Mouse (Mus musculus) left cerebral cortex, postnatal 4 days (tissue): Measurements from ENCODE around the gene Fkbp5. TPM values are rescaled to one million over a fixed set of nuclear protein-coding genes. Genes with fewer than 3 reads are reported as not detected.

ENCODE experiments used
- DNase-seq: peaks from one replicate; pipeline ENCODE4 v3.0.0-alpha.2; 2022
- intact Hi-C: fragments of 180-260 bp; cut with DNase I; formaldehyde crosslinking; loops from one replicate; pipeline ENCODE4 v1.15.1; 2025
- total RNA-seq, 2 experiments: library from RNA; stranded (reverse); gene quantifications; 2 replicates each; pipeline ENCODE4 v1.2.3; 2021

Fkbp5 gene
- total RNA-seq, 2 experiments from 2014 or later: 39.0 to 40.9 TPM

GRCm38 (mm10) chr17:28507496-28507895, 9.8 kb downstream of the Fkbp5 start:
- DNase-seq: no peak

GRCm38 (mm10) chr17:28506895-28507294, 10.4 kb downstream of the Fkbp5 start:
- DNase-seq: no peak
- intact Hi-C loops: no loop called here

More at GRCm38 (mm10) chr17:28507496-28507895, 9.8 kb downstream of the Fkbp5 start:
- intact Hi-C loops: no loop called here

GRCm38 (mm10) chr17:28505591-28505990, 11.7 kb downstream of the Fkbp5 start:
- intact Hi-C loops: no loop called here
- no peak for DNase-seq

DNA sequence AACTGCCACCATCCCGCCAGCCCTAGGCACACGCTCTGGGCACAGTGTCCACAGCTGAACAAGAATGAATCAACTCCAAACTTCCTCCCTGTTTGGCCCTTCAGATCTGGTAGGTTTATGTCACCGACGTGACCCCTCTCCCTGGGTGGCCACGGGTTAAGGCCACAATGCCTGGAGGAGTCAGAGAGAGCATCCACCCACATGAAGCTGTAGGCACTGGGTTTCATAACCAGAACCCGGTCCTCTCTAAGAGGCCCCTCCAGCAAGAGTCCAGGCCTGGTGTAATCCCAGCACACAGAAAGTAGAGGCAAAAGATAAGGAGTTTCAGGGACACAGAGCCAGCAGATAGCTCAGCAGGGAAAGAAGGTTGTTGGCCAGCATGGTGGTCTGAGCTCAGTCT, 13.1 kb downstream of the Fkbp5 start:
- DNase-seq: no peak
- intact Hi-C loops: no loop called here

- intact Hi-C loops: no loop called here
- DNase-seq: no peak
Measured at GRCm38 (mm10) chr17:28502196-28502821, 15.0 kb downstream of the Fkbp5 start.

DNA sequence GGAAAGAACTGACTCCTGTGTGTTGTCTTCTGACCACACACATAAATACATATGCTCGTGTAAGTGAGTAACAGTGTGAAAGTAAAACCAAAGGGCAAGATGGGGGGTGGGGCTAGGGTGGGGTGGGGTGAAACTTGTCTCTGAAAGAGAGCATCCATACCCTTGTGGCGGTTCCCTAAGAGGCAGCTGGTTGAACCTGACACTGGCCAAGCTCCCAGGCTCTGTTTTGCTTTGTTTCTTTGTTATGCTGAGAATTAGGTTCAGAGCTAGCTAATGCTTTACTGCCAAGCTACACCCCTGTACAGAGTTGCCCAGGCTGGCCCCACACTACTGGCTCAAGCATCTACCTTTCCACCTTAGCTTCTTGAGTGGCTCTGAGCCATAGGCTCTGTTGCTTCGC, 16.9 kb downstream of the Fkbp5 start:
- DNase-seq: no peak
- intact Hi-C loops: no loop called here

DNA sequence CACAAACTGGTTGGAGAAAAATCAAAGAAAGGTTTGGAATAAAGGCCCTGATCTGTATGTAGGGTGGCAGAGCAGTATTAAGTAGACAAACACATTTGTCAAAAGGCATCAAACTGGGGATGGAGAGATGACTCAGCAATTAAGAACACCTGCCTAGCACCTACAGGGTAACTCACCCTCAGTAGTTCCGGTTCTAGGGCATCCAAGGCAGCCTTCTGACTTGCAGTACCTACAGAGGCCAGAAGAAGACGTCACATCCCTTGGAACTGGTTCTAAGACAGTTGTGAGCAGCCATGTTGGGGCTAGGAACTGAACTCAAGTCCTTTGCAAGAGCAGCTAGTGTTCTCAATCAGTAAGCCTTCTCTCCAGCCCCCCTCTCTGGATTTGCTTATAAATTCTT, 18.1 kb downstream of the Fkbp5 start:
- DNase-seq: no peak
- intact Hi-C loops: no loop called here

DNA sequence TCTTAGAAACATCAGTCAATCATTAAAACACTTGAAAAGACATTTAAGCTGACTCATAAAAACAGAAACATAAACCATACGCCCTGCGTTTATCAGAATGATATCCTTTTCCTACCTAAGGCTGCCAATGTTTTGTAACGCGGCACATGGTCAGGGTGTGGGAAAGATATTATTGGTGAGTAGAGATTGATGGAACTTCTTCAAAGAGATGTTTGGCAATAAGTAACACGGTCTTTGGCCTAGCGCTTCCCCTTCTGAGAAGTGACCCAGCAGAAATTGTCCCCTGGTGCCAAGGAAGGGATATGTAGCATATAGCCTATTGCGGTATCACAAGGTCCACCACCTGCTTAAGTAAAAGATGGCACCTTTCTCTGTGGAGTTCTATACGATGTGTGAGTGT, 21.5 kb downstream of the Fkbp5 start:
- intact Hi-C loops: no loop called here
- DNase-seq: no peak

DNA sequence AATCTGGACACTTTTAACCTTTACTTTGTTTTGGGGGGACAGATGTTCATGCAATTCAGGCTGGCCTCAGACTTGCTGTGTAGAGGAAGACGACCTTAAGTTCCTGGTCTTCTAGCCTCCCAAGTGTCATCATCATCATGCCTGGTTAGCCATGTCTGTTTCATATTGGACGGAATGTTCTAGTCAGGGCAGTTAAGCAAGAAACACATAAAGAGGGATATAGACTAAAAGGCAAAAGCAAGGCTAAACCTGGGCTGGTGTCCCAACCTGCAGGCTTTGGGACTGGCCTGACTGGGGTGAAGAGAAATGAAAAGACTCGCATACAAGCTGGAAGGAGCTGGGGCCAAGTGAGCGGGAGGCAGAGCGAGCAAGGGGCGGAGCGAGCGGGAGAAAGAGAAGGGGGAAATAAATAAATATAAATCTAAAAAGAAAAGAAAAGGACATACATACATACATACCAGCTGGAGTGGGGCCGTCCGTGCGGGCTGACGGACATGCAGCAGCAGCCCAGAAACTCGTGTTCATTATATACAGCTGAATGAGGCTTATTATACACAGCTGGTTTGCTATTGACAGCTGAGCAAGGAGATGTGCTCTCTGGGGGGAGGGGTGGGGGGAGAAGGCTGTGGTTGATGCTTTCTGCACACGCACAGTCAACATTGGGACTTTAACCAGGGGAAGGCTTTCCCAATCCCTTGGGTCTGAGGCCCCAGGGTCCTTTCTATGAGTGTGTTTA, 26.1 kb downstream of the Fkbp5 start:
- DNase-seq: no peak
- intact Hi-C loops: no loop called here

GRCm38 (mm10) chr17:28488258-28489013, 28.9 kb downstream of the Fkbp5 start:
- intact Hi-C loops: no loop called here
- DNase-seq: no peak

DNA sequence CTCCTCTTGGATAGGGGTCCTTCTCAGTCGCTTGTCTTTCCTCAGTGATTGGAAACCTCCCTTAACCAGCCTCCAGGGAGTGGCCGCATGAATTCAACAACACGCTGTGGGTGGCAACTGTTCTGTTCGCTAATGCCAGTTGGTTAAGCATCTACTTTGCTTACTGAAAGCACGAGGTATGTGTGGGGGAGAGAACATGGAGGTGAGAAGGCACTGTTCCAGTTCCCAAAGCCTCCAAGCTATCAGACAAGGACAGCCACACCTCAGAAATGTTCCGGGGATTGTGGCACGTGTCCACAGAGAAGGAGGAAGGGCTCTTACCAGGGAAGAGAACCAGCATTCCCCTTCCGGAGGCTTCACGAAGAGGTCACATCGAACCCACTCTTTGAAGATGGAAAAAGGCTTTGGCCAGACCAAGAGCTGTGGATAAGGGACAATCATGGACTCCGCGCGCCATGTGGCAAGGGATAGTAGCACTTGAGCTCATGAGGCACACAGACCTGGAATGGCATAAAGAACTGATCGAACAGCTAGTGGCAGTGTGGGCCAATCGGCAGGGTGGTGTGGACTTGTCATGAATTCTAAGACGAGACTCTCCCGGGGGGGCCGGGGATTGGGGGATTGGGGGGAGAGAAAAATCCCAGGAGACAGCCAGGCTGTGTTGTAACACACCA, 29.6 kb downstream of the Fkbp5 start:
- intact Hi-C loops: no loop called here
- DNase-seq: no peak

DNA sequence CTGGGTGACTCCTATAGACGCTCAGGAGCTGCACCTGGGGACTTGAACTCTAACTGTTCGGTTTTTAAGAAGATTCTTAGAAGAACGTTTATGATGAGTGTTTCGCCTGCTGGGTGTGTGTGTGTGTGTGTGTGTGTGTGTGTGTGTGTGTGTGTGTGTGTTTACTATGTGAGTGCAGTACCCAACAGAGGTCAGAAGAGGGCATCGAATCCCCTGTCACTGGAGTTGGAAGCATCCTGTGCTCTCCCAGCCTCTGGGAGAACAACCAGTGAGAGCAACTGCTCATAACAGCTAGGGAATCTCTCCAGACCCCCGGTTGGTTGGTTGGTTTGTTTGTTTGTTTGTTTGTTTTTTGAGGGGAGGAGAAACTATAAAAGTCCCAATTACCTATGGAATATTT, 30.6 kb downstream of the Fkbp5 start:
- intact Hi-C loops: no loop called here
- no peak for DNase-seq

GRCm38 (mm10) chr17:28485977-28486400, 31.3 kb downstream of the Fkbp5 start:
- intact Hi-C loops: no loop called here

DNA sequence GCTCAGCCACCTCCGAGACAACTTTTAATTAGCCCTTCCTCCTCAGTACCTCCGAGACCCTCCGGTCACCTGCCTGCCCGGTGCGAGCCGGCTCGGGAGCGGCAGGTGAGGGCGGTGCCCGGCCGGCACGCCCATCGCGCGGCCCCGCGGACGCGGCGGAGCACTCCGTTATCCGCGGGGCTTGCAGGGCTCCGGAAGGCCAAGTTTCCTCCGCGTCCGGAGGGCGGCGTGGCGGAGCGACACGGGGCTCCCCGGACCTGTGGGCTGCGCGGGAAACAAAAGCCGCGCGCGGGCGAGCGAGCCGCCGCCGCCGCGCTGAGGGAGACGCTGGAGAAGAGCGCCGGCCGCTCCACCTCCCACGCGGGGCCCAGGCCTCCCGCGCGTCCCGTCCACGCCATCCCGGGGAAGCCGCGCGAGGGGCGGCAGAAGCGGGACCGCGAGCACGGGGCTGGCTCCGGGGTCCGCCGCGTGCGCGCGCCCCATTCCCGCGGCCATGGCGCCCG, 31.8 kb downstream of the Fkbp5 start:
- DNase-seq: peak; percentile 48
- intact Hi-C loops: no loop called here

More at GRCm38 (mm10) chr17:28485977-28486400, 31.3 kb downstream of the Fkbp5 start:
- peak; percentile 98 for DNase-seq

GRCm38 (mm10) chr17:28484704-28485445, 32.5 kb downstream of the Fkbp5 start:
- intact Hi-C loops: no loop called here
- peak; percentile 53 for DNase-seq

- intact Hi-C loops: no loop called here
- DNase-seq: no peak
Measured at GRCm38 (mm10) chr17:28477421-28477820, 39.9 kb downstream of the Fkbp5 start.

- no peak for DNase-seq
- intact Hi-C loops: no loop called here
Measured at GRCm38 (mm10) chr17:28476441-28476840, 40.9 kb downstream of the Fkbp5 start.

GRCm38 (mm10) chr17:28475593-28476325, 41.6 kb downstream of the Fkbp5 start:
- intact Hi-C loops: no loop called here
- no peak for DNase-seq

- intact Hi-C loops: no loop called here
- DNase-seq: no peak
Measured at GRCm38 (mm10) chr17:28472696-28473095, 44.6 kb downstream of the Fkbp5 start.

DNA sequence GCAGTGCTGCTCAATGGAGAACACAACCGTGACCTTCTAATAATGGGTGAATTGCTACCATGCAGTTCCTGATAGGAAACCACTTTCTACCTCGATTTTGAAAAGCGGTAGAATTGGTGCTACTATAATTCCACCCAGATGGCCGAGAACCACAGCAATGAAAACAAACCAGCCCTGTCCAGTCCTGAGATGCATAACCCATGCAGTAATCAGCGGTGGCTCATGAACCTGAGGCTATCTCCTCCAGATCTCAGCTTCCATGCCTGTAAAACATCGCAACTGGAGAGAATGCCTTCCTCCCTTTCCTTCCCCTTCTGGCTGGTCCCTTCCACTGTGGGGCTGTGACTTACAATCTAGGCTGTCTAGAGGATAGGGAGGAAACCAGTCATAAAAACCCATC, 46.5 kb downstream of the Fkbp5 start:
- no peak for DNase-seq
- intact Hi-C loops: no loop called here
